Mouse (Mus musculus): ENCODE results near the gene Vmn1r234.

DNA sequence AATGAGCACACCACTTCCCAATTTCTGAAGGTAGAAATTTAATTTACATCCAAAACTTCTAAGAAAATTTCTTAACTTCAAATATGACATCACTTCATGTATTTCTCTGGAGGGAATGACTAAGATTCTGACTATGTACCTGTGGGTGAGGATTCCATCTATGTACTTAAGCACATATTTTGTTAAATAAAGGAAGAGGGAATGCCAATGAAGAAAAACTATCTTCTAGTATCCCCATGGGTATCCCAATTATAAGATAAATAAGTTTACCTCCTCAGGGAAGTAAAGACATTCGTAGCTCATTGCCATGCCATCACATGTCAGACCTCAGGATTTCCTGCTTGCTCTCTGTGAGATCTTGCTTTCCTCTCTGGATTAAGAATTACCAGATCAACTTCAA, at the start of gene Vmn1r234:
- TF ChIP-seq ZNF384 (IDR thresholded peaks at IDR 0.05; ENCODE audit: low read depth, low read length) (no peak), UBTF (IDR thresholded peaks at IDR 0.05; ENCODE audit: borderline replicate concordance, insufficient read depth, low read depth, low read length) (no peak), POLR2A (IDR thresholded peaks at IDR 0.05; ENCODE audit: control insufficient read depth in 1 of 2, insufficient read depth in 1 of 2, low read depth in 1 of 2, low read length in 2 of 2, poor library complexity in 1 of 2) (no peak)
